Mouse (Mus musculus) limb, embryonic 14.5 days (tissue): ENCODE results near the gene 2700049A03Rik. TPM values are rescaled to one million over a fixed set of nuclear protein-coding genes. Genes with fewer than 3 reads are reported as not detected.

Experiments used
- ATAC-seq: fragments of 200-750 bp; cut with Nextera tagmentation; 2 replicates; pipeline ENCODE4 v1.8.0; 2017; ENCODE audit warnings: low read depth, moderate number of reproducible peaks, moderate TSS enrichment; ENCODE audit not compliant: low FRiP score
- DNase-seq: peaks from one replicate; pipeline ENCODE4 v3.0.0-alpha.2; 2015; ENCODE audit warnings: low spot score
- H3K27ac ChIP-seq: fragments of 300-500 bp; sonication (generic); replicated peaks from 2 replicates; pipeline ENCODE4 v1.5.1; 2014; ENCODE audit warnings: low read depth, mild to moderate bottlenecking, low read length, moderate library complexity, mixed read lengths
- H3K27me3 ChIP-seq: fragments of 300-500 bp; sonication (generic); 2 replicates; pipeline ENCODE4 v1.6.1; 2014; ENCODE audit warnings: low read length, mixed read lengths; ENCODE audit not compliant: control insufficient read depth, insufficient read depth
- H3K36me3 ChIP-seq: fragments of 300-500 bp; sonication (generic); 2 replicates; pipeline ENCODE4 v1.6.1; 2014; ENCODE audit warnings: mild to moderate bottlenecking, low read length, moderate library complexity, mixed read lengths; ENCODE audit not compliant: control insufficient read depth, insufficient read depth
- H3K4me1 ChIP-seq: fragments of 300-500 bp; sonication (generic); 2 replicates; pipeline ENCODE4 v1.6.1; 2014; ENCODE audit warnings: antibody characterized with exemption, low read length, mixed read lengths; ENCODE audit not compliant: control insufficient read depth, insufficient read depth
- H3K4me2 ChIP-seq: fragments of 300-500 bp; sonication (generic); replicated peaks from 2 replicates; pipeline ENCODE4 v1.6.1; 2014; ENCODE audit warnings: low read depth, mild to moderate bottlenecking, low read length, moderate library complexity; ENCODE audit not compliant: severe bottlenecking
- H3K4me3 ChIP-seq: fragments of 300-500 bp; sonication (generic); replicated peaks from 2 replicates; pipeline ENCODE4 v1.5.1; 2014; ENCODE audit warnings: low read length
- H3K9ac ChIP-seq: fragments of 300-500 bp; sonication (generic); 2 replicates; pipeline ENCODE4 v1.6.1; 2014; ENCODE audit warnings: mild to moderate bottlenecking, low read depth, low read length, moderate library complexity; ENCODE audit not compliant: severe bottlenecking
- H3K9me3 ChIP-seq: fragments of 300-500 bp; sonication (generic); 2 replicates; pipeline ENCODE4 v1.6.1; 2016; ENCODE audit warnings: low read length; ENCODE audit not compliant: control insufficient read depth
- POLR2A ChIP-seq: fragments of 200-500 bp; IDR thresholded peaks from 2 replicates; pipeline ENCODE4 v1.8.0; 2012; ENCODE audit warnings: inconsistent platforms, mild to moderate bottlenecking, moderate library complexity, borderline replicate concordance; ENCODE audit not compliant: insufficient read depth, insufficient read length; ENCODE audit errors: extremely low read depth
- WGBS: fragments of 180-500 bp; shearing (Covaris S2); extraction: QIAGEN DNeasy Blood & Tissue Kit; methylation state at CpG from one replicate; pipeline ENCODE4 v1.1.7; 2014; 5-methylcytosine and 5-hydroxymethylcytosine counted together
- polyA plus RNA-seq, 2 experiments: library from polyadenylated mRNA; depleted of rRNA in 1 of 2; stranded (reverse) in 1 of 2; unstranded in 1 of 2; fragments of >200 nt; fragmentation: Nextera tagmentation in 1 of 2; extraction: Ambion mirVana in 1 of 2; gene quantifications; 2 replicates each; pipeline versions ENCODE4 v1.2.1 to v1.2.3; 2012 to 2014

Gene 2700049A03Rik
- polyA plus RNA-seq, 2 experiments: 9.5 to 12.5 TPM

DNA sequence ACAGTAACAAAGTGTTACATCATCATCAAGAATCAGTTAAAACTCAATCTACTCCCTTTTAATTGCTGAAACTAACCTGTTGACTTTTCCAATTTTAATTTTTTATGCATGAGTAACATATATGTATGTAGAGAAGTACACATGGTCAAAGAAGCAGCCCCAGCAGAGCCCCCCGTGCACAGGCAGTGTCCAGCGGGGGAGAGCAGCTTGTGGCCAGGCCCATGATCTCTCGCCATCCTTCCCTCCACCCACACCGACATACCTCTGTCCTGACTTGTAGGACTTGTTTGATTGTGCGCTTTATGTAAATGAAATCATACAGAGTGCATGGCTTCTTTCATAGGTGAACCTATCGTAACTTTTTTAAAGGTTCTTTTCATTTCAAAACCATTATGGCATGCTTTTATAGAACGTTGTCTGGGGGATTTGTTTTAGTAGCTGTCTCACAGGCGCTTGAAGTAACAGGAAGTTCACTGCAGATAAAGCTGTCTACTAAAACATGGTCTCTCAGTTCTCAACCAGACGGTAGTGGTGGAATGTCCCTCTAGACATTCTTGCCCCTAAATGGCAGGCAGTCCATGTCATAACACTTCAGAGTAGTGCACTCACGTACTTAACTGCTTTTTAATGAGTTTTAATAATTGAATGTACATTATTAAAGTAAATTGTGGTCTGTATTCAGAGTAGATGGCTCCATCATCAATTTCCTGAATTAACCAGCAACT, 92.4 kb downstream of the 2700049A03Rik start:
- Histone ChIP-seq H3K36me3 (no peaks in the 10 kb centered on the region), H3K27me3 (no peaks in the 10 kb centered on the region), H3K4me2 (no peak overlapping the region), H3K4me3 (no peak overlapping the region), H3K27ac (no peak overlapping the region), H3K4me1 (peaks cover 13% of the 10 kb centered on the region; the same call in 1 of the 2 replicates), H3K9ac (no peak overlapping the region), H3K9me3 (no peaks in the 10 kb centered on the region)
- WGBS: 29% methylated on average over 10 of the region's 10 CpGs
- TF ChIP-seq POLR2A: no peak
- DNase-seq (no peak), ATAC-seq (no peak)

DNA sequence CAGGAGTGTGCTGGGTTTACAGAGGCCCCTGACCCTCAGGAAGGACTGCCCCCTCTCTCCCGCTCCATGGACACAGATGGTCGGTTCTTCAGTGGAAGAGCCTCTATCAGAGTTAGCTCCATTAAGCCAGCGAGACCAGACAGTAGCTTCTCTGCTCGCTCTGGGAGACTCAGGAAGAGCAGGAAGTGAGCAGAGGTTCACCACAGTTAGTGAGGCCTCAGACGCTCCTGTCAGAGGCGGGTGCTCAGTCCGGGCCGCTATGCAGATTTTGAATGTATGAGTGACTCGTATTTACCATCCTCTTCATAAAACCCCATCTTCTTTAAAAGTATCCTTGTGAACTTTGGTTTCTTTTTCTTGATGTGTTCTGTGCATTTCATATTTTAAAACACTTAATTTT, 94.9 kb downstream of the 2700049A03Rik start:
- no peak overlapping the region for H3K9ac ChIP-seq
- no peak for TF ChIP-seq POLR2A
- H3K4me3 ChIP-seq: no peak overlapping the region
- H3K27ac ChIP-seq: no peak overlapping the region
- H3K4me2 ChIP-seq: no peak overlapping the region
- no peaks in the 10 kb centered on the region for H3K27me3 ChIP-seq
- peaks cover 13% of the 10 kb centered on the region; the same call in 1 of the 2 replicates for H3K4me1 ChIP-seq
- no peaks in the 10 kb centered on the region for H3K9me3 ChIP-seq
- ATAC-seq: no peak
- 83% methylated on average over 9 of the region's 9 CpGs for WGBS
- no peak for DNase-seq
- no peaks in the 10 kb centered on the region for H3K36me3 ChIP-seq

DNA sequence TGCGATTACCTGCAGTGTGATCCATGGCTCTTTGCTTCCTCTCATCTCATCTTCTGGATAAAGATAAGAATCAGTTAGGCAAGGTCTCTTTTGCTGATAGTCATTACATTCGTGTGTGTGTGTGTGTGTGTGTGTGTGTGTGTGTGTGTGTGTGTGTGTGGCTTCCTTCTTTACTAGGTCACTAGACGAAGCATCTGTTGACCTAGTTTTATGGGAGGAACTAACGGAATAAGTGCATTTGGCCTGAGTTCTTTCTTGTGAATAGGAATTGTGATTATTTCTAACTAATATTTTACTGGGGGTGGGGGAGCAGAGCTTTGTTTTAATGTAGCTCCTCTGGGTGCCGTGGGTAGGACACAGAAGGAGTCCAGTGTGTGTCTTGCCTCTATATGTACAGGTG, 96.8 kb downstream of the 2700049A03Rik start:
- peaks cover 10% of the 10 kb centered on the region; the same call in 1 of the 2 replicates for H3K4me1 ChIP-seq
- H3K27ac ChIP-seq: no peak overlapping the region

DNA sequence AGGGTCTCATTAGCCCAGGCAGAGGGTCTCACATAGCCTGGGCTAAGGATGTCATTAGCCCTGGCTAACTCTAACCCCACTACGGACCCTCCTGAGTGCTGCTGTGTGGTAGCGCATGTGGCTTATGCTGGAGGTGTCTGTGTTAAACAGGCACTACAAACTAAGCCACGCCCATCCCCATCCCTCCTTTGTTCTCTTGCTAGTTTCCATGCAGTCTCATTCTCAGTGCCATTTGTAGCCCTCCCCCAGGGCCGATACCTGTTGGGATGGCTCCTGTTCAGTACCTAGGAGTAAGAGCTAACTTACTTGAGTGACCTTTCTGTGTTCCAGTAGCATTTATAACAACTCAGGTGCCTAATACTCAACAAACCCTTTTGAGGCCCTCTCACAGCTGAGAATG, 100.4 kb downstream of the 2700049A03Rik start:
- Histone ChIP-seq H3K27me3 (no peaks in the 10 kb centered on the region), H3K4me1 (peaks cover 5% of the 10 kb centered on the region; the same call in 1 of the 2 replicates), H3K36me3 (peaks cover 9% of the 10 kb centered on the region), H3K27ac (no peak overlapping the region), H3K9me3 (peaks cover 7% of the 10 kb centered on the region), H3K4me3 (no peak overlapping the region), H3K9ac (no peak overlapping the region), H3K4me2 (no peak overlapping the region)
- ATAC-seq (no peak), DNase-seq (no peak)
- WGBS: 91% methylated on average over 4 of the region's 4 CpGs
- TF ChIP-seq POLR2A: no peak

More for the DNA sequence above, 96.8 kb downstream of the 2700049A03Rik start:
- no peak overlapping the region for H3K4me2 ChIP-seq
- DNase-seq (no peak), ATAC-seq (no peak)
- no peaks in the 10 kb centered on the region for H3K9me3 ChIP-seq
- H3K36me3 ChIP-seq: no peaks in the 10 kb centered on the region
- no peak overlapping the region for H3K9ac ChIP-seq
- H3K4me3 ChIP-seq: no peak overlapping the region
- WGBS: 52% methylated on average over 5 of the region's 5 CpGs
- TF ChIP-seq POLR2A: no peak
- H3K27me3 ChIP-seq: no peaks in the 10 kb centered on the region

DNA sequence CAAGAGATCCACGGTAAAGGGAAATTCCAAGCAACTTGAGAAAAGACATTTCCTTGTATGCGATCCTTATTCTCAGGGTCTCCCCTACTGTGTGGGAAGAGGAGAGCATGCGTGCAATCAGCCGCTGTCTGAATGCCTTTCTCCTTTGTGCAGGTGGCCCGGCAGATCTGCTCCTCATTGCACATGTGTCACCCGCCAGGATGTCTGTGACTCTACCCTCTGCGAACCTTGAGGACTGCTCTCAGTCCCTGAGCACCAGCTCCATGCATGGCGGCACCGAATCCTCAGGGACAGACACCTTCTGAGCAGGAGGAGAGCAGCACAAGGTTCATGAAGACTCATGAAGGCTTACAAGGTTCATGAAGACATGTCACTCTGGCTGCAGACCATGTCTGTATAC, 106.1 kb downstream of the 2700049A03Rik start:
- H3K27ac ChIP-seq: no peak overlapping the region
- no peak for DNase-seq
- H3K36me3 ChIP-seq: peaks cover 33% of the 10 kb centered on the region
- ATAC-seq: no peak
- H3K4me2 ChIP-seq: no peak overlapping the region
- H3K9ac ChIP-seq: no peak overlapping the region
- peaks cover 25% of the 10 kb centered on the region for H3K9me3 ChIP-seq
- no peaks in the 10 kb centered on the region for H3K27me3 ChIP-seq
- WGBS: 96% methylated on average over 9 of the region's 9 CpGs
- H3K4me1 ChIP-seq: peaks cover 20% of the 10 kb centered on the region
- no peak overlapping the region for H3K4me3 ChIP-seq
- no peak for TF ChIP-seq POLR2A
